Mouse (Mus musculus) fat pad, adult 2 months (tissue): ENCODE results near the gene Snx32.
"Not testable (repeated sequence)": the region's sequence is repeated elsewhere in the genome, so short reads cannot be mapped to it uniquely, and the experiment has no call there.

Experiments
- DNase-seq: peaks from one replicate; pipeline ENCODE4 v3.0.0-alpha.2; 2011; ENCODE audit warnings: low read depth, low spot score; ENCODE audit errors: extremely low read depth

Snx32 gene

DNA sequence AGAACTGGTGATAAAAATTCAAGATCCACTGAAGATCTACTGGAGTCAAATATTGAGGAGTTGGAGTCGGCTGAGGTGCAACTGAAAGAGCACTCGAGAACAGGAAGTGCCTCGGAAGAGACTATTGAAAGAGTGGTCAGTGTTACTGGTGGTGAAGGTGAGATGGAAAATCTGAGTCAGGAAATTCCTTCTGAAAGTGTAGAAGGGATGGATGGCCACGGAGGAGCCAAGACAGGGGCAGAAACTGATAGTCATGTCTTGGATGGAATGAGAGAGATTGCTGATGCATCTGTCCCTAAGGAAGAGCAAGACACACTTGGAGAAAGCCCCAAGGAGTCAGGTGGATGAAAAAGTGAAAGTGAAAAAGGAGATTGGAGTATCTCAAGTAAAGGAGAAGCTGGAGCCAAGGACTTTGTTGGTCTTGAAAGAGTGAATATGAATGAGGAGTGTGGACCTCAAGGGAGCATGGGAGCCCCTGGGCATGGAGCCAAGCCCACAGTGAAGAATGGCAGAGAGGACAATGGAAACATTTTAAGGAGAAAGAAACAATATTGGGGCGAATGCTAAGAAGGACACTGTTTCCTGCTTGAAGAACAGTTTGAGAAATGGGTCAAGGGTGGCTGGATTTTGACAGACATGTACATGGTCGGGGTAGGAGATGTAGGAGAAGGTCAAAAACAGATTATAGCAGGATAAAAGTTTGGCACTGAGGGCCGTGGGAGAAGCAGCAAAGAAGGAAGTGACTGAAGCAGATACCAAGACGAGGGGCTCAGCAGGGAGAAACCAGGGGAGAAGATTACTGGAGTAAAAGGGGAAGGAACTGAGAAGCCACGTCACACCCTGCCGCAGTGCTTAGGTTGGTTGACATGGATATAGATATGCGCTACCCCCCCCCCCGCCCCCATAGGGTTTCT lies 2.0 kb upstream of the Snx32 start:
- DNase-seq = no peak

DNA sequence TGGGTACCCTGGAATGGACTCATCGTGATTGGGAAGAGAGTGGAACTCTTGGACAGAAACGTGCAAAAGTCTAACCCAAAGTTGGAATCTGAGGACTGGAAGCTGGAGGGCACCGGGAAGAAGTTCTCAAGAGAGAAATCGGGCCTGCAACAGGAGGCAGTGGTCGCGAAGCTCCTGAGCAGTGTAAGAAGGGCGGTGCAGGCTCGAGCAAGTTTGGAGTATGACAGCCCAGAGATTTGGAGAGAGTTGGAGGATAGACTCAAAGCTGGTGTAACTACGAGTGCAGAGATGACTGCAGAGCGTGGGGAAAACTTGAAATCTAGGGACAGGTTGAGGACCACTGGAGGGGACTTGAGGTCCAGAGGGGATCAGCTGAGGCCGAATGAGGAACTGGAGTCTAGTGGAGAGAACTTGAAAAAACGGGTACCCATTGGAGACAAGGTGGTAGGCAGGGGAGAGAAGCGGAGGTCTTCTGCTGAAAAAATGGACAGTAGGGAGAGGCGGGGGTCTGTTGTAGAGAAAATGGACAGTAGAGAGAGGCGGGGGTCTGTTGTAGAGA lies 815 bp upstream of the Snx32 start:
- no peak for DNase-seq

DNA sequence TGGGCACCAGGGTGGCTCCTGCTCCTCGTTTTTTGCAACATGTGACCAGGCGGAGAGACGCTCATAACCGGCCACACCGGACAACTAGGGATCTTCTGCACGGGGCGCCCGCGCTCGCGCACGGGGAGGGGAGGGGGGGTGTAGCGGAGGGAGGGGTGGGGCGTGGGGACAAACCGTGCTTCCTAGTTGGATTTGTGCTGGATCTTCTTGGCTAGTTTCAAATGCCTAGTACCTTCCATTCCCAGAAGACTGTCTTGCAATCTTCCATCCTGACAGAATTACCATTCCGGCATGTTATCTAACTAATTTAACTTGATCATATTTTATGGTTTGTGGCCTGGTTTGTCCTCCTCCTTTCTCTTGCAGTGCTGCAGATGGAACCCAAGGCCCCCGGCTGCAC lies 6.7 kb downstream of the Snx32 start, which contains the start of gene 1700020D05Rik:
1700020D05Rik (minus strand) TSS at position 101 of the 400 bp plus-strand sequence.
- DNase-seq = no peak

DNA sequence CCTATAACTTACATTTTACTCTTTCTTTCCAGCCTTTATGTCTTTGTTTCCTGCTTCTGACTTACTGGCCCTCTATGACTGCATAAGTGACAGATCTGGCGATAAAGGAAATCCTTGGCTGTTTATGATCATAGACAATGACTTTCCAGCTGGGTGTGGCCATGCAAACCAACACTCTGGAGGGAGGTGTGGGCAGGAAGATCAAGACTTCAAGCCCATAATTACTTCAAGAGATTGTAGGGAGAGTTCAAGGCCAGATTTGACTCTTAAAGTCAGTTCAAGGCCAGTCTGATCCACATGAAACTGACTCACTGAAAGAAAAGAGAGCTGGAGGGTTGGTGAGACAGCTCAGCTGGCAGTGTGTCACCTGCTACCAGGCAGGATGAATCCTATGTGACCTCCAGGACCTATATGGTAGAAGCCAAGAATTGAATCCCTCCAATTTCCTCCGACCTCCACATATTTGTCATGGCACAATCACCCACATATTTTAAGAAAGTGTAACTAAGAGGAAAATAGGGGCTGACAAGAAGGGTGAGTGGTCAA lies 9.9 kb downstream of the Snx32 start:
- DNase-seq = no peak

DNA sequence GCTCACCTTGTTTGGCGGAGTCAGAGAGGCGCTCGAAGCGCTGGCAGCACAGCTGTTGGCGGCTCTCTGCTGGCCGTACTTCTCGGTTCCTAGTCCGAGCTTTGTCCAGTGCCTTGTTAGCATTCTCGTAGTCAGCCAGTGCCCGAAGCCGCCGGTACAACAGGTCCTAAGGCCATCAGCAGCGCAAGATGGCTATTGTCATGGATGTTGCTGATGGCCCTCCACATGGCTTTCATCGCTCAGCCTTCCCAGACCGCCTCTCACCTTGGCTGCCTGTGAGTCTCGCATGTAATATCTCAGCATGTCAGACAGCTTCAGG lies 14.3 kb downstream of the Snx32 start:
- no peak for DNase-seq

DNA sequence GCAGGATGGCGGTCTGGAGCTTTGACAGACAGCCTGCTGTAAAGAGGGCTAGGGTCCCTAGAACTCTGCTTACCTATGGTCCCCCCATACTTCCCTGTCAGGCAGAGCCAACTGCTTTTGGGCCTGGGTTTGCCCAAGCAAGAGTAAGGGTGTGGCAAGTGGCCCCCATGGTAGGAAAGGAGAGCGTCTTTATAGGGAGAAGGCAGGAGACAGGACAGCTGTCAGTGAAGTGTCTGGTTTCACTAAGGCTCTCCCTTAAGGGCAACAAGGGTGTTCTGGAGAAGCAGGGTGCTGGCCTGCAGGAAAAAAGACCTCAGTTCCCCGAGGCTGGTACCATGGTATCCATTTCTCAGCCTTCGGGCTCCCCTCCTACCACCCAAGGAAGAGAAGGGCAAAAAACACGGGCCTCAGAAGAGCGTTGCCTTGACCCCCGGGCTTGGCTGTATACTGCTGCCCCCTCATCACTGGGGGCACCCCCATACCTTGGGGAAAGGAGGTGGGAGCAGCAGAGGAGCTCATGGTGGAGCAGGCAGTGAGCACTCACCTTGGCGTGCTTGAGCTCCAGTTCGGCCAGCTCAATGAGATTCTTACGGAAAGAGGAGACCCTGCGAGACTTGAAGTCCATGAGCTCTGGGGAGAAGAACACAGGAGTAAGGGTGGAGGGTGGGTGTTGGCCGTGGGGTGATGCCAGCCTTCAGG lies 14.8 kb downstream of the Snx32 start:
- DNase-seq = no peak

GRCm38 (mm10) chr19:5494314-5494713 lies 16.0 kb downstream of the Snx32 start:
- DNase-seq = no peak

- not testable (repeated sequence) for DNase-seq
These were observed 17.0 kb downstream of the Snx32 start for GRCm38 (mm10) chr19:5493301-5493721.

- no peak for DNase-seq
These were observed 17.7 kb downstream of the Snx32 start for GRCm38 (mm10) chr19:5492641-5493040.

- no peak for DNase-seq
These were observed 19.2 kb downstream of the Snx32 start for GRCm38 (mm10) chr19:5490898-5491708.

- peak; percentile 54 for DNase-seq
These were observed 19.9 kb downstream of the Snx32 start, which contains the start of gene Cfl1 for GRCm38 (mm10) chr19:5490313-5490897. Cfl1 (plus strand) TSS chr19:5490455.

DNA sequence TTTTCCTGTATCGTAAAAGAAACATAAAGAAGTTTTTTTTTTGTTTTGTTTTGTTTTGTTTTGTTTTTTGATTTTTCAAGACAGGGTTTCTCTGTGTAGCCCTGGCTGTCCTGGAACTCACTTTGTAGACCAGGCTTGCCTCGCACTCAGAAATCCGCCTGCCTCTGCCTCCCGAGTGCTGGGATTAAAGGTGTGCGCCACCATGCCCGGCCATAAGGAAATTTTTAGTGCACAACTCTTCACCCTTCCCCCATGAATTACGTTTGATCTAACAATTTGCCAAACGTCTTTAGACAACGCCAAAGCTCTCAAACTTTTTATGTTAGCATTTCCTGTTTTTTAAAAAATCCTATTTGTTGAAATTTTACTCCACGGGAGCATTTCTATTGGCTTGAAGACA lies 20.6 kb downstream of the Snx32 start:
- not testable (repeated sequence) for DNase-seq

DNA sequence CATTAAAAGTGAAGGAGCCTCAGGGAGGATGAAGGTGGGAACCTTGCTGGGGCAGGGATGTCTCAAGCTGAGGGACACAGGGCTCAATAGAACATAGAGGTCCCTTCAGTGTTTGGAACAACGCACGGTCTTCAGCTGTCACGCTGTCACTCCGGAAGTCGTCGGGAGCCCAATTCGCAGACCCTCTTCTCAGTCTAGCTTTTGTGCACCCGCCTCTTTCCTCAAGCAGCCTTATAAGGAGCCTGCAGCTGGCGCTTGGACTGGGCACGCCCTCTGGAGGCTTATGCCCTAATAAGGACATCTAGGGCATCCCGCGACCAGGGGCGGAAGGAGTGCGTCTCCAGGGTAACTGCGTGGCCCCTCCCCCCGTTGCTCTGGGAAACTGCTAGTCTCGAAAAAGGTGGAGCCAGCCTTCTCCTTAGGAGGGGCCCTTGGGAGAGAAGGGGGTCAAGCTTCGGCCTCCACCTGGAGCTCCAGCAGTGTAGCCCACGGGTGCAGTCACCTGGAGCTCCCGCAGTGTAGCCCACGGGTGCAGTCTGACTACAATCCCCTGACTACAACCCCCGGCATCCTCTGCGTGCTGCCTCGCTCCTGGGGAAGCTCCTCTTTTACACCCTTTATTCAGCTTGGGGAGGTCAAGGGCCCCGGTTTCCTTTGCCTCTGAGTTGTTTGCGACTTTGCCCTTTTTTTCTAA lies 21.3 kb downstream of the Snx32 start:
- DNase-seq = peak; percentile 75

- DNase-seq = peak; percentile 74
These were observed 22.4 kb downstream of the Snx32 start, which contains the start of gene Mus81 for GRCm38 (mm10) chr19:5487768-5488550. Mus81 (minus strand) TSS chr19:5488402.

- no peak for DNase-seq
These were observed 23.6 kb downstream of the Snx32 start for GRCm38 (mm10) chr19:5486771-5487170.

- DNase-seq = no peak
These were observed 24.1 kb downstream of the Snx32 start for GRCm38 (mm10) chr19:5486286-5486685.

GRCm38 (mm10) chr19:5485821-5486220 lies 24.5 kb downstream of the Snx32 start:
- no peak for DNase-seq

- no peak for DNase-seq
These were observed 25.0 kb downstream of the Snx32 start for GRCm38 (mm10) chr19:5485371-5485770.

DNA sequence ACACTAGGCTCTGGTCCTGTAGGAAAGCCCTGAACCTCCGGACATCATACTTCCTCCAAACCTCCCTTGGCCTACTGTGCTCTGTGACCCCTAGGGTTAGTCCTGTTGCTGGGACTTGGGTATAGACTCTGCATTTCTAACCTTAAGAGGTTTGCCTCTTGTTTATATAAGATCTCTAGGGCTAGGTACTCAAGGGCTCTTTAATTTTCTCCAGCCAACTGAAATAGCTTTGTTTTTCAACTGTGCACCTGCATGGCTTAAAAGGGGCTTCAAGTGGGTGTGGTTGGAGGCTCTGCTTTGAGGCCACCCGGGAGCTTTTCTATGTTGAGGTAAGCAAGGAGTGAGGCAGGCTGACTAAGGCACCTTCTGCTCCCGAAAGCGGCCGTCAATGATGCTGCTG lies 25.8 kb downstream of the Snx32 start:
- no peak for DNase-seq
